Mouse (Mus musculus) embryonic fibroblast, embryonic 13.5 days (primary cell): ENCODE measurements around the gene Nans. TPM values are rescaled to one million over a fixed set of nuclear protein-coding genes. Genes with fewer than 3 reads are reported as not detected.

ENCODE experiments used
- H3K27ac ChIP-seq: 2 replicates; pipeline ENCODE4 v1.5.1; 2012; ENCODE audit warnings: low read length, control low read depth, inconsistent platforms; ENCODE audit not compliant: insufficient read depth
- H3K4me1 ChIP-seq: 2 replicates; pipeline ENCODE4 v1.6.1; 2011; ENCODE audit warnings: low read length; ENCODE audit not compliant: control insufficient read depth, insufficient read depth
- H3K4me3 ChIP-seq: 2 replicates; pipeline ENCODE4 v1.5.1; 2011; ENCODE audit warnings: mild to moderate bottlenecking, control low read depth, low read length; ENCODE audit not compliant: insufficient read depth
- CTCF ChIP-seq: IDR thresholded peaks from 2 replicates; pipeline ENCODE4 v1.5.1; 2011; ENCODE audit warnings: mild to moderate bottlenecking, control low read depth, low read length, moderate library complexity, borderline replicate concordance; ENCODE audit not compliant: insufficient read depth
- POLR2A ChIP-seq: IDR thresholded peaks from 2 replicates; pipeline ENCODE4 v1.6.1; 2011; ENCODE audit warnings: low read depth, mild to moderate bottlenecking, control low read depth, low read length, moderate library complexity
- polyA plus RNA-seq: library from polyadenylated mRNA; stranded (reverse); fragments of >200 nt; gene quantifications from 2 replicates; pipeline ENCODE4 v1.2.4, GENCODE M21; 2011; ENCODE audit warnings: low read depth; ENCODE audit not compliant: missing spikeins, insufficient read length

The Nans gene
- polyA plus RNA-seq, 1 experiment = 89.9 TPM

DNA sequence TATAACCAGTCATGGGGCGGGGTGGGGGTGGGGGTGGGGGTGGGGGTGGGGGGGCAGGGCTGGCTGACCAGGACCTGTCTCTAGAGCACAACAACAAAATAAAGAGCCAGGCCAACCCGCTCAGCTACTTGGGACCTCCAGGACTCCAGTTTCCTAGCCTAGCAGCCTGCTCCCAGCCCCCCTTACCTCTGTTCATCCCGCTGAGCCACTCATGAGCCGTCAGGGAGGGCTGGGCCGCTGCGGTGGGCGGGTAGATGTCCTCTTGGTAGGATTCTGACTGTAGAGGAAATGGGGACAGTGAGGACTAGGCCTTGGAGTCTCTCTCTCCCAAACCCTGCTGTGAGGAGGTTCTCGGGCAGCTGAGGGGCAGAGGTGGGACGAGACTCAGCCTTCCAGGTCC, 52.7 kb downstream of the Nans start:
- H3K4me1 ChIP-seq = no peaks in the 10 kb centered on the region
- H3K4me3 ChIP-seq = no peak overlapping the region
- no peak for TF ChIP-seq POLR2A
- no peak for TF ChIP-seq CTCF
- no peak overlapping the region for H3K27ac ChIP-seq

DNA sequence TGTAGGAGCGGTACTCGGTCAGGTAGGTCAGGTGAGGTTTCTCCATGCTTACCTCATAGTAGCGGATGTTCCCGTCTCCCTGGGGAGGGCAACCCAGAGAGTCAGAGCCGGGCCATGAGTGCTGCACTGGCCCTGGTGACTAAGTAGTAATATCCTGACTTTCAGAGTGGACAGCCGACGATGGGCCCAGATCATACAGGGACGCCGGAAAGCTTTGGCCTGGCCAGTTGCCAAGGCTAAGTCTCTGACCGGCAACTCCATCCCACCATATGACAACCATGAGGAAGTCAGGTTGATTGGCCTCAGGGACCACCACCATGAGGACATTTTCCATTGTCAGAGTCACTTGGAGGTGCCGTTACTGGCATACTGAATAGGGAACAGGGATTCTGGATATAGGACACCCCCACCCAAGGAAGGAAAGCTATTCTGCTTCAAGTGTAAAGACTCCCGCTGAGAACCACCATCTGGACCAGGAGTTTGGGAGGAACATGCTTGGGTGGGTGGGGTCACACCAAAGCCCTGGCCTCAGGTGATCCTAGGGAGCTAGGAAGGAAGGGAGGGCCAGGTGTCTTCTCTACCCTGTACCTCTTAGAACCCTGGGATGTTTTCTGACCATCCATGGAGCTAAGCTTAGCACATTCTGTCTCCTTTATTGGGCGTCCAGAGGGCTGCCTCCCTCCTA, 54.5 kb downstream of the Nans start:
- Histone ChIP-seq H3K27ac (no peak overlapping the region), H3K4me1 (no peaks in the 10 kb centered on the region), H3K4me3 (no peak overlapping the region)
- TF ChIP-seq CTCF (no peak), POLR2A (no peak)

DNA sequence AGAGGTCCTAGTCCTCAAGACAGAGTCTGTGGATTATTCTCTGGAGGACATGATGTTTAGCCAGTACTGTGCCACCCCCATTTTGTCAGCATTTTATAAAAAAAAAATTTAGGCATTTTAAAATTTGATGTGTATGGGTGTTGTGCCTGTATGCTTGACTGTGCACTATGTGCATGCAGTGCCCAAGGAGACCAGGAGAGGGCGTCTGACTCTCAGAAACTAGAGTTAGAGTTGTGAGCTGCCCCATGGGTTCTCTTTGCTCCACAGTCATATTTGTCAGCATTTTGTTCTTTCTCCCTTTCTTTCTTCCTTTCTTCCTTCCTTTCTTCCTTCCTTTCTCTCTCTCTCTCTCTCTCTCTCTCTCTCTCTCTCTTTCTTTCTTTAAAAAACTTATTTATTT, 55.3 kb downstream of the Nans start:
- Histone ChIP-seq H3K4me1 (no peaks in the 10 kb centered on the region), H3K27ac (no peak overlapping the region), H3K4me3 (no peak overlapping the region)
- TF ChIP-seq POLR2A (no peak), CTCF (0 out of 2 replicates have a peak, but pooled peaks have one; percentile 17)

DNA sequence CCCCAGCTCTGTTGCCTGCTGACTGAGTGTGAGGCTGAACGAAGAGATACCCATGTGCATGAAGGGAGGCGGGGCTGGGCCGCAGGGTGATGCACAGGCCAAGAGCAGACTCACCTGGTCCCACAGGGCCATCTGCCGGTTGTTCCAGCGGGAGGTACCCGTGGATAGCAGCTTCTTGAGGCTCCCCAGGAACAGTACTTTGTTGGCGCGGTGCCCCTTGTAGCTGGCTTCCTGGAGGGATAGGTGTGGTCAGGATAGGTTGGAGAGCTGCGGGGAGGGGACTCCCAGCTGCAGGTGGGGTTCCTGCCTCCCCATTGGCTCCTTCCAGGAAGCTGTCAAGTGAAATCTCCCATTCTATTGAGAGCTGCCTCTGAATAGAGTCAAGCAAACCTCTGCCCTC, 56.5 kb downstream of the Nans start:
- H3K4me3 ChIP-seq = no peak overlapping the region
- H3K27ac ChIP-seq = no peak overlapping the region
- TF ChIP-seq POLR2A (no peak), CTCF (no peak)
- no peaks in the 10 kb centered on the region for H3K4me1 ChIP-seq

DNA sequence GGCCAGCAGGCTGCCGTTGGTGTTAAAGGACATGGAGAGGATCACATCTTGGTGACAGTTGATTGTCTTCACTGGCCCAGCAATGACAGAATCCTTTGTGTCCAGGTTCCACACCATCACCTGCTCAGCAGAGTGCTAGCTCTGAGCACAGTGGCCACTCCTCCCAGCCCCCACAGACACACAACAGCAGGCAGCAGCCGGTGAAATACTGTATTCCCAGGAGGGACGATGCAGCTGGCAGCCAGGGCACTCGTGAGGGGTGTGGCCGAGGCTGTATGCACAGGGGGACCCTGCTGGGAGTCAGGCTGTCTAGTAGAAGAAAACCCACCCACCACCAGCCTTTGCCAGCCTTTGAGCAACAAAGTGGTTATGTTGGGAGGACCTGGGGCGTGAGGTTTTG, 57.7 kb downstream of the Nans start:
- TF ChIP-seq POLR2A = no peak
- no peak for TF ChIP-seq CTCF
- Histone ChIP-seq H3K4me1 (no peaks in the 10 kb centered on the region), H3K27ac (no peak overlapping the region), H3K4me3 (no peak overlapping the region)

DNA sequence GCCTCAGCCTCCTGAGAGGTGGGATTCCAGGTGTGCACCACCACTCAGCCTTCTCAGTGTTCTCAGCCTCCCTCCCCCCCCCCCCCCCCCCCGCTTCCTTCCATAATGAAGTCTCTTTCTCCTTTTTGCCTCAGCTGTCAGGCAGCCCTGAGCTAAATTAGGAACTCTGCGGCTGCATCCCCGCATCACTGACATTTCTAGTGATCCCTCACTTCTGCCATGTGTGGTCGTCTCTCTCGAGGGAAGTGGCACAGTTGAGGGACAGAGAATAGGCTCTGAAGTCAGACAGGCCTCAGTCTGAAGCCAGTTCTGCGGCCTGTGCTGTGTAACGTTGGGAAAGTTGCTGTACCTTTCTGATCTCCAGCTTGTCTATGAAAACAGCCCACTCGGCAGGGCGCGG, 60.9 kb downstream of the Nans start:
- H3K4me3 ChIP-seq = no peak overlapping the region
- H3K4me1 ChIP-seq = no peaks in the 10 kb centered on the region
- TF ChIP-seq CTCF (no peak), POLR2A (no peak)
- H3K27ac ChIP-seq = no peak overlapping the region

DNA sequence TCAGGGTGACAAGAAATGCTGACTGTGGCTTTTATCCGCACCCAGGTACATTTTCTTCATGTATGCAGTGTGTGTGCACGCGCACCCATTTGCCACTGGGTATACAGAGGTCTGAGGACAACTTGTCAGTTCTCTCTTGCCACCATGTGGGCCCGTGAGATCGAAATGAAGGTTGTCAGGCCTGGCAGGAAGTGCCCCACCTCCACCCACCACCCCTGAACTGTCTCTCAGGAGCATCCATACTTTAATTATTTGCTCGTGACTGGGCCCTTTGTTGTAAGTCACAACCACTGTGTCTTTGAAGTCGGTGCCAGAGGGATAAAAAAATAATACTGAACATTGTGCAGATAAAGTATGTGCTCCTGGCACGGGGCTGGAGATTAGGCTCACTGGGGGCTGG, 61.4 kb downstream of the Nans start:
- no peaks in the 10 kb centered on the region for H3K4me1 ChIP-seq
- no peak overlapping the region for H3K27ac ChIP-seq
- no peak overlapping the region for H3K4me3 ChIP-seq
- TF ChIP-seq POLR2A (no peak), CTCF (no peak)

Other genes with a start within 250 kb of the Nans start
- gene Foxe1, start 145.6 kb upstream of the Nans start, polyA plus RNA-seq = not detected in 2 replicates
- 2.7 and 2.8 TPM in 2 replicates for gene Trmo, start 99.8 kb upstream of the Nans start, polyA plus RNA-seq
- not detected in 2 replicates for gene Hemgn, start 75.7 kb upstream of the Nans start, polyA plus RNA-seq
- gene Anp32b, start 38.3 kb upstream of the Nans start, polyA plus RNA-seq = 202 and 231 TPM in 2 replicates
- 0.93 TPM in 1 of 2 replicates, not detected in the other for gene Trim14, start 46.9 kb downstream of the Nans start, polyA plus RNA-seq
- 0.81 and 0.82 TPM in 2 replicates for gene Coro2a, start 113.0 kb downstream of the Nans start, polyA plus RNA-seq
- 5.6 and 9.5 TPM in 2 replicates for gene Tbc1d2, start 161.0 kb downstream of the Nans start, polyA plus RNA-seq